Mouse (Mus musculus) left cerebral cortex, postnatal 36 days (tissue): ENCODE measurements around the gene Cstad. TPM values are rescaled to one million over a fixed set of nuclear protein-coding genes. Genes with fewer than 3 reads are reported as not detected.

Experiments
- DNase-seq, 2 experiments: peaks; one replicate each; pipeline ENCODE4 v3.0.0; 2021 to 2022; ENCODE audit warnings: low spot score in 2 of 2, mixed read lengths in 1 of 2
- intact Hi-C: fragments of 180-260 bp; cut with DNase I; formaldehyde crosslinking; loops from one replicate; pipeline ENCODE4 v1.15.1; 2025
- total RNA-seq, 2 experiments: library from RNA; stranded (reverse); gene quantifications; 2 replicates each; pipeline ENCODE4 v1.2.3; 2021

Cstad gene
- total RNA-seq = 1 to 10 TPM; 3.9 to 8.0 TPM

DNA sequence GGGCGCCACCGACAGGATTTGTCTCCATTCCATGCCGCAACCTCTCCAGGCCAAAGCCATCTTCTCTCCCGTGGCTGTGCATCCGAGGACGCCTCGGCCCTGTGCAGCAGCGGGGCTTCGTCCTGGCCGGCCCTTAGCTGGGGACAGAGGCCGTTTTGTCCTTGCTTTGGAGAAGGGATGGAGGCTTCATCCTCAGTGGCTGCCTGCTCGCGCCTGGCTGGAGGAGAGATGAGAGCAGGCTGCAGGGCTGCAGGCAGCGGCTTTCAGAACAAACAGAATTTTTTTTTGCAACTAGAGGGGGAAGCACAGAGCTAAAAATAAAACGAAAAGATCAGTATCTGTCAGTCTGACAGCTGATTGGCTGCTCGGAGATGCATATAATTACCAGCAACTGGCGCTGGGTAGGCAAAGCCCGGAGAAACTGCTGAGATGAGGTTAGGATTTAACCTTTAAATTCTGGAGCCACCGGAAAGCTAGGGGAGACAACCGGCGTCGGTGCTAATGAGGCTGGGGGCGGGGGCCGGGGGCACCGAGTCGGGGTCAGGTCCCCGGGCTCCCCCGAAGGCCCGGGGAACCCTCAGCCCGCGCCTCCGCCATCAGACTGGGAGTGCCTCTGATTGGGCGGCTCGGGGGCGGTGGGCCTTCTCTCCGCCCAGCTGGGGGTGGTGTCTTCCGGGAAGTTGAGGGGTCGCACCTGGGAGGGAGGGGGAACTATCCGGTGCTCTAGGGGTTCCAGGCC lies at the start of gene Cstad:
Gene Cstad (plus strand): TSS at position 400 of the 739 bp plus-strand sequence.
- peak; percentile 74 to 77 for DNase-seq
- intact Hi-C loops = loop anchor here (2.0 to 10.0 kb wide), 5 partner anchors 48 to 197 kb away; no protein-coding TSS in a partner anchor

DNA sequence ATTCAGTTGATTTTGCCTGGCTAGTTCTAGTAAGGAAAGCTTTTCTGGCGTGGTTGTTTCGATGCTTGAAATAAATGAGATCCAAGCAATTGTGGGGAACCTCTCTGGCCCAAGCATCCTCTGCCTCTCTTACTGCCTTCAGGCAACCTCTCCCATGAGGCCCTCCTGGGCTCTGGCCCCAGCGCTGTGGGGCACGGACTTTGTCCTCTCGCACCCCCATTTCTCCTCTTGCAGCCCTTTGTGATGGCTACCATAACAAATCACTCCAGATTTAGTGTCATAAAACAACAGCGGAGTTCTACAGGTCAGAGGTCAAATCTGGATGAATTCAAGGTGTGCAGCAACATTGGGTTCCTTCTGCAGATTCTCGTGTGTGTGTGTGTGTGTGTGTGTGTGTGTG lies 49.1 kb upstream of the Cstad start:
- intact Hi-C loops = loop anchor here (2.0 to 5.0 kb wide), 2 partner anchors 47 to 73 kb away; no protein-coding TSS in a partner anchor
- DNase-seq = no peak

DNA sequence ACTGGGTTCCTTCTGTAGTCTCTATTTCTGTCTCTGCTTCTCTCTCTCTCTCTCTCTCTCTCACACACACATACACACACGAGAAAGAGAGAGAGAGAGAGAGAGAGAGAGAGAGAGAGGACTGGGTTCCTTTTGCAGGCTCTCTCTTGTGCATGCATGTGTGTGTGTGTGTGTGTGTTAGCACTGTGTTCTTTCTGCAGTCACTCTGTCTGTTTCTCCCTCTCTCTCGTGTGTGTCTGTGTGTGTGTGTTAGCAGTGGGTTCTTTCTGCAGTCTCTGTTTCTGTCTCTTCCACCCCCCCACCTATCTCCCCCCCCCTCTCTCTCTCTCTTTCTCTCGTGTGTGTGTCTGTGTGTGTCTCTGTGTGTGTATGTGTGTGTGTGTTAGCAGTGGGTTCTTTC lies 48.6 kb upstream of the Cstad start:
- intact Hi-C loops = loop anchor here (2.0 to 5.0 kb wide), 2 partner anchors 46 to 73 kb away; no protein-coding TSS in a partner anchor
- DNase-seq = no peak

DNA sequence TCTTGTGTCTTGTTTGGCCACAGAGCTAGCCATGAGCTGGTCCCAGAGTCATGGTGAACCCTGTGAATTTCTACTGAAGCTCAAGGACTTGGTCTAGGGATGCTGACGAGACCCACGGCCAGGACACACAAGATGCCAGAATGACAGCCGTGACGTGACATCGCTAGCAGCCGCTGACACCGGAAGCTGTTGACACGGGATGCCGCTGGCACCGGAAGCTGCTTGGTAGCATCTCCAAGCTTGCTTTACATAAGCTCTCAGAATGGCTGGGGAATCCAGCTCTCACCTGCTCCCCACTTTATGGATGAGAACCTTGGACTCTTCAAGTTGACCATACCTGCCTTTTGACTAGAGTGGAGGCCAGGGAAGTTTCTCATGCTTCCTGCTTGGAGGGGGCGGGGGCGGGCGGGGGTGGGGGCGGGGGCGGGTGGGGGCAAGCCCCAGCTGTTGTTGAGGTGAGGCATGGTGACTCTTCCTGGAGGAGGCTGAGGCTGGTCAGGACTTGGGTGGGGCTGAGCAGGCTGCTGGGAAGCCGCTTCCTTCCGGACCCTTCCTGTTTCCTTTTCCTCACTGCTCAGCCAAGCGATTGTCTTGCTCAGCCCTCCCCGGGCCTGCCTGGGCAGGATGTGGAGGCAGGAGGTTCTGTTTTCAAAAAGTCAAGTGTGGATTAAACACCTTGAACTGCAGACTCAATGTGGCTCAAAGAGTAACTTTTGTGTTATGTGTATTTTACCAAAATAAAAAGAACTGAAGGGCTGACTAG lies 47.2 kb upstream of the Cstad start:
- intact Hi-C loops = loop anchor here (2.0 to 5.0 kb wide), 2 partner anchors 45 to 75 kb away; no protein-coding TSS in a partner anchor
- DNase-seq = no peak

DNA sequence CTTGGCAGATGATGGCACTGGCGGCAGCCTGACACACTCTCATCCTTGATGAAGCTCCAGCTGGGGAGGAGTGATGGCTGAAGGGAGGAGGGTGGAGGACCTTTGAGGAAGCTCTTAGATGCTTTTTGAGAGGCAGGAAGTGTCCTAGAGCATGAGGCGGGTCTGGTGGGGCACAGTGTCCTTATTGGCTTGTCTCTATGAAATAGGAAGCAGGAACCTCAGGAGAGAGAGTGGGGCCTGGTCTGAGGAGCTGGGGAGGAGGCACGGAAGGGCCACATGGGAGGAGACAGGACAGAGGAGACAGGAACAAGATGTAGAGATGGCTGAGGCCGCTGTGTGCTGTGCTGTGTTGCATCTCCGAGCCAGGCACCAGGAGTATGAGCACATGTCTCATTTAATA lies 43.3 kb upstream of the Cstad start:
- DNase-seq = no peak
- intact Hi-C loops = no loop called here

DNA sequence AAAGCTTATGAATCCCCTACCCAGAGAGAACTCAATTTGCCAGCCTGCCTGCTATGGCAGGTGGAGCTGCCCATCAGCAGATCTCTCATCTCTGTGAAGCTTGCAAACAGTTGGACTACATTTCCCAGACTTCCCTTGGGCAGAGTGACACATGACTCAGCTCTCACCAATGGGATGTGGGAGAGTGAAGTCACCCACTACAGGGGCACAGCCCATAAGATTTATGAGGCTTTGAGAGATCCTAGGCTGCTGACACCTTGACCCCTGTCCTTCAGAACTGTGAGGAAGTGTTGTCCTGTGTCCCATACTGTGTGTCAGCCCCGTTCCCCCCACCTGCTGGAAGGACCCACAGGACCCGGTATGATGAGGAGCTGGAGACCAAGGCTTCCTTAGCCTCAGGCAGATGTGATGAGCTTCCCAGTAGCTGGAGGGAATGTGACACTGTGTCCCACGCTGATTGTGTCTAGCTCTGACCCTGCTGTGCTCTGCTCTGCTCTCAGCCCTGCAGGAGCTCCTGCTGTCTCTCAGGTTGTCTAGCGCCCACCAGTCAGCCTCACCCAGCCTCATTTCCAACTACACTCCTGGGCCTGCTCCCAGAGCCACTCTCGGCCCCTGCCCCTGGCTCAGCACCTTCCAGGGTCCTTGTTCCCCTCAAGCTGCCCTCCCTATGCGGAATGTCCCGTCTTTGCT lies 40.8 kb upstream of the Cstad start:
- peak; percentile 65 to 66 for DNase-seq
- intact Hi-C loops = no loop called here

DNA sequence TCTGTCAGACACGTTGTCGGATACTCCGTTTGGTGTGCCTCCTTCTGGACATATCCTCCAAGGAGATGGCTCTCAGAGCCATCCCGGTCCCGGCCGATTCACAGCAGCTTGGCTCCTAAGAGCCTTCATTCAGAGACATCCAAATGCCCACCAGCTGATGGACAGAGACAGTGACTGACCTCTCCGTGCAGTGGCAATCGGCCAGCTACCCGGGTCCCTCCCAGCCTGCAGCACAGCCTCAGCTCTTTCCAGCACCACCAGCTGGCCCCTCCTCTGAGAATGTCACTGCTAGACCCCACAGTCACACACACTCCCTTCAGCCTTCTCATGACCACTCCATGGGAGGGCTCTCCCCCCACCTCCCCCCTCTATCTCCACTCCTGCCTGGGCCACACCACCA lies 39.6 kb upstream of the Cstad start:
- no peak for DNase-seq
- intact Hi-C loops = no loop called here

DNA sequence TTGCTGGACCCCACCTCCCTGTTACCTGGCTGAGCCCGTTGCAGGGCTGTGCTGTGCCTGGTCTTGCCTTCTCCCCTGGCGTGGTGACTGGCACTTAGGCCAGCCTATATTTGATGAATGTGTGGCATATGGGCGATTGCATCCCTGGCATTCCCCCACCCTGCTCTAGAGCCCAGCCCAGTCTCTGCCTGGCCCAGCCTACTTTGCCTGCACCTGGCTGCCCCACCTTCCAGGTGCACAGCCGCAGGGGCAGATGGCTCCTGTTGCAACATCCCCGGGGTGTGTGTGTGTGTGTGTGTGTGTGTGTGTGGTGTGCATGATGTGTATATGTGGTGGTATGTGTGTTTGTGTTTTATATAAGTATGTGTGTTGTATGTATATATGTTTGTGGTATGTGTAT lies 38.3 kb upstream of the Cstad start:
- no peak for DNase-seq
- intact Hi-C loops = no loop called here

DNA sequence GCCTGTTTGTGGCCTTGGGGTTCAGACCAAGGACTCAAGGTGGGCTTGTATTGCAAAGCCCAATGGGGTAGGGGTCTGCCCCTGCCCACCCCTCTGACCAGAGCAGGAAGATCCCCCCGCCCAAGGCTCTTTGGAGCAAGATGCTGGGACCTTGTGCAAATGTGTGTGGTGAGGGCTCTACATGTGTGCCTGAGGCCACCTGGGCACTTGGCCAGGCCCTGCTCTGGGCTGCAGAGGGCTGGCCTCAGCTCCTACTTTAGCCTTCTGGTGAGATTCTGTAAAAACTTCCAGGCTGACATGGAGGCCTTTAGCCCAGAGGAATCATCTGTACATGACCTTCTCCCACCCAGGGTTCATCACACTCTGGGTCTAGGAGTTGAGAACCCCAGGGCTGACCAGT lies 35.3 kb upstream of the Cstad start:
- intact Hi-C loops = no loop called here
- DNase-seq = no peak

DNA sequence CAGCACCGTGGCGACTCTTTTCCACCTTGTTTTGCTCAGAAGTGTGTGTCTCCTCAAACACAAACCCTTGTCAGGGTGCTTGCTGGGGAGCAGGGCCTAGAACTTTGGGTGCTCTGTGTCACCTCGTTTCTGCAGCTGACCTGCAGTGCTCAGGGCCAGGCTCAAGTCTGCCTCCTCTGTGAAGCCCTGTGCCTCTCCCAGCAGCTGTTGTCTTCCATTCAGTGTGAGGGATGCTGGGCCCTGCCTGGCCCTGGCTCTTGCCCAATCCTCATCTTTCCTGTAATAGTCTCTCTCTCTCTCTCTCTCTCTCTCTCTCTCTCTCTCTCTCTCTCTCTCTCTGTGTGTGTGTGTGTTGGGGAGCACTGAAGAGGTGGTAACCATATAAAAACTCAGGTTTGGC lies 32.3 kb upstream of the Cstad start:
- DNase-seq = no peak

DNA sequence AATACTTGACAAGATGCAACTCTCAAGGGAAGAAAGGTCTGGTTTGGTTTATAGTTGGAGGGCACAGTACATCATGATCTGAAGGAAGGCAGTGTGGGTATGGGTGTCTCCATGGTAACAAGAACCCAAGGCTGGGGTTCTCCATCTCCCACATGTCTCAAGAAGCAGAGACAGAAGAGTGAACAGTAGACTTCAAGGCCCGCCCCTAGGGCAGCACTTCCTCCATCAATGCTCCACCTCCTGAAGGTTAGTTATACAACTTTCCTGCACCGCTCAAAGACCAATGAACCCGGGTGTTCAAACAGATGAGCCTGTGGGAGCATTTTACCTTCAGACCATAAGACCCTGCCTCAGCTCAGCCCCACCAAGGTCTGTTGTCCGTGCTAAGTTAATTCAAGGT lies 23.2 kb upstream of the Cstad start:
- intact Hi-C loops = no loop called here
- no peak for DNase-seq

More for the DNA sequence above, 32.3 kb upstream of the Cstad start:
- intact Hi-C loops = no loop called here

DNA sequence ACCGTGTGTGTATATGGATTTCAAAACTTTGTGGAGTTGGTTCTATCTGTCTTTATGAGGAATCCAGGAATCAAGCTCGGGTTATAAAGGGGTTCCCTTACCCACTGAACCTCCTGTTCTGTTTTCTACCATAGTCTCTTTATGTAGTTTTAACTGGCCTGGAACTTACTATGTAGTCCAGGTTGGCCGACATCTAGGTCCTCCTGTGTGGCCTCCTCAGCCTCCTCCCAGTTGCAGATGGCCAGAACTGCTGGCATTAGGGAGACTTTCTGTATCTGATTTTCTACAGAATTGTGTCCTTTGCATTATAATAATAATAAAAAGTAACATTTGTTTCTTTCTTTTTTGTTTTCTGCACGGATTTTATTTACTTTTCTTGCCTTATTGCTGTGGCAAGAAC lies 21.3 kb upstream of the Cstad start:
- intact Hi-C loops = no loop called here
- no peak for DNase-seq

DNA sequence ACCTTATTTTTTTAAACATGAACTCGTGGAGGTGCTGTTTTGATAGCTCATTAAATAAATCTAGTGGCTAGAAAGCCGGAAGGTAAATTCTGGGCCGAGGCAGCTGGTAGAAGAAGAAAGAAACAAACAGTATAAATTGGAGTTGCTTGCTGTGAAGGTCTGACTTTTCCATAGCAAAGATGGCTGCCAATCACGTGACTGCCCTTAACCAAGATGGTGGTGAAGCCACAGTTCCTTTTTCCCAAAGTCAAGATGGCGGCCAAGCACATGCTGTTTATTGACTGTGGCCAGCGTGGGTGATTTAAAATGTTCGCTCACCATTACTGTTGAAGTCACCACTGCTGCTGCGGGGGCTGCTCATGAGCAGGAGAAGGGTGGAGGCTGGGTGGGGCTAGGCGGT lies 17.8 kb upstream of the Cstad start:
- no peak for DNase-seq

DNA sequence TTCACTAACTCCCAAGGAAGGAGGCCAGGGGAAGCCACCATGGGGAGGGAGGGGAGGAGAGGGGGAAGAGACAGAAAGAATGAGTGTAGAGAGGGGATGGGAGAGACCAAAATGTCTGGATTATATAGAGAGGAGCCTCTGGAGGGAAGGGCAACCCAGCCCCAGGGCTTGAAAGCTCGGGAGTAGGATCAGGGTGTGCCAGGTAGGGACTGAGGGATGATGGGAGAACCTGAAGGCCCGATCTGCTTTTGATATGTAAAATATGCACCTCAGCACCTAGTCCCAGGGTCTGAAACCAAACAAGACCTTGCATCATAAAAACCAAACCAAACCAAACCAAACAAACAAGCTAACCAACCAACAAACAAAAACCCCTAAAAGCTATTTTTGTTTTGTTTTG lies 16.8 kb upstream of the Cstad start:
- intact Hi-C loops = no loop called here
- DNase-seq = no peak

More for the DNA sequence above, 17.8 kb upstream of the Cstad start:
- intact Hi-C loops = no loop called here

DNA sequence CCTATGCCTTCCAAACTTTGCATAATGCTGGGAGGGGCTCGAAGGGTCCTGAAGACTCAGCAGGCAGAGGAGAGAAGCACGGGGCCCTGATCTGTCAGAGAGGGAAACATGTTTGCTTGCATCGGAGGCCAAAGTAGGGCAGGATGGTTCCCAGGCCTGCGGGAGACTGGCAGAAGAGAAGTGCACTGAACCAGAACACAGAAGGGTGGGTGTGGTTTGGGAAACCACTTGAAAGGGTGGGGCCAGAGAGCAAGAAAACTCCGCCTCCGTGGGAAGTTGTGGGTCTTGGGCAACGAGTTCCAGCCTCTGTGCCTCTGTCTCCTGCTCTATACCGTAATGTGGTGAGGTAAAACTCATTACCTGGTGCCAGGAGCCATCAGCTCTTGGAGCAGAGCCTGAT lies 7.7 kb upstream of the Cstad start:
- no peak for DNase-seq
- intact Hi-C loops = no loop called here

DNA sequence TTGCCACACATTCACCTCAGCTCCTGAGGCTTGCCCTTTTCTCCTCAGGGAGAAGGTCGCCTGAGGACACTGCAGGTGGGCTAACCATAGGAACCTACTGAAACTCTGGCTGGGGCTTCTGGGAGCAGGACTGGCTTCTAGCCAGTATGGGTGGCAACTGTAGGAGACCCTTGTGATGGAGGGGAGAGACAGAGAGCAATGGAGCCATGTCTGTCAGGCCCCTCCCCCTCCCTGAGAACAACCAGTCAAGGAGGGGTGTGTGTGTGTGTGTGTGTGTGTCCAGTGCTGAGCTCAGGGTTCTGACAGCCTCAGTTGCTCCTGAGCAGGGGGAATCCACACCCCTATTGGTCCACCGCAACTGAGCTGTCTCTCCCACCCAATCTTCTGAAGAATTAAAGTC lies 7.2 kb upstream of the Cstad start:
- DNase-seq = no peak
- intact Hi-C loops = no loop called here

DNA sequence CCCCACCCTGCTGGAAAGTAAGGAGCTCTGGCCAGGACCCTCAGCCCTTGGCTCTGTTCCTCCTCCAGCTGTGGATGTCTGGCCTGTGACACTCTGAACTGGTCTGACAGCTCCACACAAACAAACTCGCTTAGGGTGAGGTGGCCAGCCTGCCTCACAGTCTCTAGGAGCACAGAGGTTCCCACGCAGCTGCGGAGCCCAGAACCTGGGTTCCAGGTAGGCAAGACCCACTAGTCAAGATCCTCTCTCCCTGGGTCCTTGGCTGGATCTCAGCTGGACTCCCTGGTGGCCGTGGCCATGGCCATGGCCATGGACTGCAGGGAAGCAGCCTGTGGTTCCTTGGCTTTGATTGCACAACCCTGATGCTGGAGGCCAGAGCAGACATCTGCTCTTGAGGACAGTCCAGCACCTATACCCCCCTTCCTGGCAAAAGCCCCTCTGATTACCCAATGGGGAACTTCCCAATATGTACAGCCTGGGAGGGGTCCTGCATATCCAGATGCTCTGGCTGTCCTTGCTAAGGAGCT lies 5.8 kb upstream of the Cstad start:
- intact Hi-C loops = no loop called here
- no peak for DNase-seq

DNA sequence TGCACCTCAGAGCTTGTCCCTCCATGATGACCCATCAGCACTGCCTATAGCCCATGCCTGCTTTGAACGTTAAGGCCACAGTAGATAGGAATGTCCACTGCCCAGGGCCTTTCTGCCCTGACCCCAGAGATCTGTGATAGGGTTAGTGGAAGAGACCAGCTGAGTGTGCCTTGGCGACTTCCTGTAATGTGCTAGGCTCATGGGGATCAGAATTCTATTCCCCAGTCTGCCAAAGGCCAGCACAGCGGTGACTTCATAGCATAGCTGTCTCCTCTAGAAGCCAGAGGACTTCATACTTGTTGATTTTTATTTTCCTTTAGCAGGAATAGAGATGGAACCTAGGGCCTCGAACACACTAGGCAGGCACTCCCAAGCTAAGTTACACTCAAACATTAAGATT lies 5.1 kb upstream of the Cstad start:
- intact Hi-C loops = loop anchor here (5.0 to 10.0 kb wide), 2 partner anchors 42 to 65 kb away; no protein-coding TSS in a partner anchor
- DNase-seq = no peak

DNA sequence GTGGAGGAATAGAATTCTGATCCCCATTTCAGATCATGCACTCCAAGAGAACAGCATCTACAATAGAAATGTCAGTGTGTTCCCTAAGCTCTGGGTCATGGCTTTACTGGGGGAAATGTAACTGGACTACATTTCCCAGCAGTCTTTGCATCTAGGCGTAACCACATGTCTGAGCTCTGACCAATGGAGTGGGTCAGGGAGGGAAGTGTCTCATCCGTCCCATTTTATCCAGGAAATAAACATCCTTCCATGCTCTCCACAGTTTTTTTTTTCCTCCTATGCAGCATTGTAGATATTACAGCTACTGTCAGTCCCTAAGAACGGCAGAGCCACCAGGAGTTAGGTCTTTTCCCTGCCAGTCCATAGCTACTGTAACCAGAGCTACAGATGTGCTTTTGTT lies 3.9 kb upstream of the Cstad start:
- DNase-seq = peak in 1 of 2 experiments; percentile 40
- intact Hi-C loops = loop anchor here (5.0 to 10.0 kb wide), 2 partner anchors 44 to 64 kb away; no protein-coding TSS in a partner anchor

DNA sequence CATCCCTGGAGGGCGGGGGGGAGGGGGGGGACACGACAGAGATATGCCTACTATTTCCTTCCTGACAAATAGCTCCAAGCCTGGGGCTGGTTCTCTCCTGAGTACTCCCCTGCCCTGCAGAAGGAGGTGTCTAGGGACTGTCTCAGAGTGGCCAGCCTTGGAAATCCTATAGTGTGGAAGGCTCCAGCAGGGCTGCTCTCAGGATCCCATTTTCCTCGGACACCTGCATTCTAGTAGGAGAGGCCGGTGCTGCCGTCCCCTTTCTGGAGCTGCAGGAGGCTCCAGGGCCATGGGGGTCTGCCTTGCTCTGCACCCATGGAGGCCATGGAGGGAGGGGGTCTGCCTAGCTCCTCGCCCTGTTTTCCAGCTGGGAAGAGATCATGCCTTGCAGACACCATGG lies 2.4 kb upstream of the Cstad start:
- DNase-seq = no peak
- intact Hi-C loops = loop anchor here (5.0 to 10.0 kb wide), 2 partner anchors 45 to 62 kb away; no protein-coding TSS in a partner anchor
